Mouse (Mus musculus) embryo, embryonic 11 days (tissue): ENCODE data around the gene Fscn3.
A peak's percentile ranks its signal among the peaks of the same experiment; 100 is the strongest.

Source experiments
- DNase-seq: peaks from one replicate; pipeline ENCODE4 v3.0.0-alpha.2; 2015

Fscn3 gene

GRCm38 (mm10) chr6:28427096-28427839, at the start of gene Fscn3:
Gene Fscn3 (plus strand): TSS chr6:28427789.
- no peak for DNase-seq

- DNase-seq, result no peak
These were observed 45.6 kb upstream of the Fscn3 start for GRCm38 (mm10) chr6:28381983-28382382.

- no peak for DNase-seq
These were observed 42.4 kb upstream of the Fscn3 start for GRCm38 (mm10) chr6:28385169-28385568.

- DNase-seq, result no peak
These were observed 38.6 kb upstream of the Fscn3 start for GRCm38 (mm10) chr6:28389038-28389437.

- DNase-seq, result peak; percentile 29
These were observed 31.3 kb upstream of the Fscn3 start for GRCm38 (mm10) chr6:28396051-28396852.

- DNase-seq, result peak; percentile 76
These were observed 30.6 kb upstream of the Fscn3 start for GRCm38 (mm10) chr6:28396853-28397457.

- DNase-seq, result peak; percentile 73
These were observed 29.8 kb upstream of the Fscn3 start, which contains the start of gene Zfp800 for GRCm38 (mm10) chr6:28397681-28398203. Gene Zfp800 (minus strand): TSS chr6:28398005.

GRCm38 (mm10) chr6:28398726-28399125, 28.9 kb upstream of the Fscn3 start:
- DNase-seq, result no peak

GRCm38 (mm10) chr6:28399791-28400190, 27.8 kb upstream of the Fscn3 start:
- no peak for DNase-seq

- DNase-seq, result no peak
These were observed 17.5 kb upstream of the Fscn3 start for GRCm38 (mm10) chr6:28410053-28410452.

GRCm38 (mm10) chr6:28411236-28411635, 16.4 kb upstream of the Fscn3 start:
- DNase-seq, result no peak

- no peak for DNase-seq
These were observed 10.6 kb upstream of the Fscn3 start for GRCm38 (mm10) chr6:28416981-28417380.

GRCm38 (mm10) chr6:28418449-28418848, 9.1 kb upstream of the Fscn3 start:
- DNase-seq, result no peak

- DNase-seq, result no peak
These were observed 7.9 kb upstream of the Fscn3 start for GRCm38 (mm10) chr6:28419673-28420072.

GRCm38 (mm10) chr6:28420361-28420760, 7.2 kb upstream of the Fscn3 start:
- no peak for DNase-seq

GRCm38 (mm10) chr6:28420865-28421264, 6.7 kb upstream of the Fscn3 start:
- DNase-seq, result no peak

- DNase-seq, result peak; percentile 94
These were observed 6.1 kb upstream of the Fscn3 start for GRCm38 (mm10) chr6:28421469-28422000.

GRCm38 (mm10) chr6:28422651-28423290, 4.8 kb upstream of the Fscn3 start:
- no peak for DNase-seq

- DNase-seq, result peak; percentile 93
These were observed 4.3 kb upstream of the Fscn3 start, which contains the start of gene Arf5 for GRCm38 (mm10) chr6:28423313-28423712. Gene Arf5 (plus strand): TSS chr6:28423560.

GRCm38 (mm10) chr6:28423767-28424695, 3.6 kb upstream of the Fscn3 start:
- DNase-seq, result peak; percentile 63

- no peak for DNase-seq
These were observed 2.6 kb upstream of the Fscn3 start for GRCm38 (mm10) chr6:28425019-28425418.
